In the genomic region with DNA sequence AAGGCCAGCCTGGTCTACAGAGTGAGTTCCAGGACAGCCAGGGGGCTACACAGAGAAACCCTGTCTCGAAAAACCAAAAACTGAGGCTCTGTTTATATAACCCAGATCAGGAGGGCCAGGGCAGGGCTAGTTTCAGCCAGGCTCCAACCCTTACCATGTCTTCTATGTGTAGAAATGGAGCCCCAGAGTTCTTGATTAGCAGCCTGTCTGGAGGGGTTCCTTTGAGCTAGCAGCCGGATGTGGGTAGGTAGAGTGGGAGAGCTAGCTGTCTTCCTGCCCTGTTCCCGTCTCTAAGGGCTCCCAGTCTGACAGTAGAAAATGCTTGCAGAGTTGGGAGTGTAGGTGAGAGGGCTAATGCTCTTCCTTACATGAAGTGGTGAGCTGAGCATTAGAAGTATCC, we compare ENCODE assay signal across 33 mouse cellular contexts. TPM values are rescaled to one million over a fixed set of nuclear protein-coding genes. Genes with fewer than 3 reads are reported as not detected.
DNase-seq lines count a peak whose midpoint lies in the region; ATAC-seq lines count a peak whose summit lies in the region.
"Had no signal": no experiment of that assay in that cellular context is flagged by ENCODE, and none has a peak within 500 bp of the region (broad histone marks: within the 10 kb centered on the region; RNA-seq: fewer than 3 reads in every experiment).

No protein-coding gene starts in this region.

- H3K4me1 ChIP-seq in lung, embryonic 15.5 days, result no peaks in the 10 kb centered on the region
- H3K4me1 ChIP-seq: hindbrain, embryonic 12.5 days; limb, embryonic 15.5 days; stomach, embryonic 15.5 days had no signal

- no peak for DNase-seq in lung, postnatal 10 days
- DNase-seq in CD4-positive helper T cell, adult 2 months (ENCODE audit: low read depth, low spot score), result peak; percentile 27
- DNase-seq in T-cell, adult 2 months (ENCODE audit: low spot score), result peak; percentile 51
- DNase-seq in thymus, postnatal 0 days (ENCODE audit: low spot score), result peak; percentile 60
- no peak for DNase-seq in adrenal gland, adult (ENCODE audit: inconsistent age in 2 of 2, low spot score in 1 of 2)
- DNase-seq in cerebellum, adult 9-11 months, result no peak
- DNase-seq: adrenal gland, postnatal 36 days; cerebellum, adult 11 months; cerebellum, postnatal 25 days; gastrocnemius, postnatal 10 days; heart, postnatal 14 days; kidney, adult 18-20 months; lung, embryonic 14.5 days; right cerebral cortex, postnatal 4 days had no signal

- H3K4me2 ChIP-seq in lung, embryonic 15.5 days, result no peak overlapping the region
- H3K4me2 ChIP-seq: heart, embryonic 13.5 days; hindbrain, embryonic 12.5 days; limb, embryonic 15.5 days; lung, embryonic 14.5 days; stomach, embryonic 15.5 days had no signal

- 48% methylated on average over 3 of the region's 3 CpGs for whole genome bisulfite sequencing in lung, embryonic 15.5 days

- H3K36me3 ChIP-seq in lung, embryonic 15.5 days, result no peaks in the 10 kb centered on the region
- H3K36me3 ChIP-seq: heart, embryonic 13.5 days; hindbrain, embryonic 12.5 days; limb, embryonic 15.5 days; stomach, embryonic 15.5 days had no signal

- no peak for ATAC-seq in lung, embryonic 15.5 days (ENCODE audit: borderline replicate concordance, extremely low read depth, low FRiP score, low TSS enrichment)
- no peak for ATAC-seq in erythroblast, adult 5-6 weeks (replicated peaks; ENCODE audit: low FRiP score, poor library complexity, severe bottlenecking)
- ATAC-seq: forebrain, embryonic 14.5 days; midbrain, embryonic 16.5 days had no signal

- H3K27me3 ChIP-seq in lung, embryonic 15.5 days, result no peaks in the 10 kb centered on the region
- H3K27me3 ChIP-seq: hindbrain, embryonic 12.5 days; stomach, embryonic 15.5 days had no signal

- H3K9me3 ChIP-seq in lung, embryonic 15.5 days, result no peaks in the 10 kb centered on the region
- H3K9me3 ChIP-seq: heart, embryonic 13.5 days; hindbrain, embryonic 12.5 days; limb, embryonic 15.5 days; stomach, embryonic 15.5 days had no signal

- H3K4me3 ChIP-seq in lung, embryonic 15.5 days, result no peak overlapping the region
- H3K4me3 ChIP-seq: heart, embryonic 13.5 days; hindbrain, embryonic 12.5 days; limb, embryonic 15.5 days; myocyte; stomach, embryonic 15.5 days had no signal

- no peak overlapping the region for H3K9ac ChIP-seq in lung, embryonic 15.5 days
- H3K9ac ChIP-seq: heart, embryonic 13.5 days; hindbrain, embryonic 12.5 days; limb, embryonic 15.5 days; liver, embryonic 14.5 days; lung, embryonic 14.5 days; stomach, embryonic 15.5 days had no signal

- peak overlapping the region; percentile 57; the same call in 1 of the 2 replicates for H3K27ac ChIP-seq in lung, embryonic 15.5 days
- H3K27ac ChIP-seq: heart, embryonic 13.5 days; hindbrain, embryonic 12.5 days; limb, embryonic 15.5 days; liver, embryonic 14.5 days; stomach, embryonic 15.5 days had no signal

RNA-seq across cellular contexts. Expression of a gene that starts 13.7 kb away (rescaled TPM):
- 22.7 and 25.9 TPM in 2 replicates for polyA plus RNA-seq in lung, embryonic 15.5 days (2015; fragmentation: Nextera tagmentation; extraction: Ambion mirVana)
- 94.7 and 98.5 TPM in 2 replicates for polyA plus RNA-seq in thymus, postnatal 0 days (2015; fragmentation: Nextera tagmentation; extraction: Ambion mirVana)
- 31.6 and 44.6 TPM in 2 replicates for total RNA-seq in erythroblast, adult 5-6 weeks (2015; ENCODE audit: low replicate concordance)
- 12.1 and 40.8 TPM in 2 replicates for total RNA-seq in erythroblast, adult 5-6 weeks (2017; ENCODE audit: low replicate concordance)

RNA-seq across cellular contexts. Expression of a gene that starts 16.4 kb away (rescaled TPM):
- not detected in 2 replicates for polyA plus RNA-seq in lung, embryonic 15.5 days (2015; fragmentation: Nextera tagmentation; extraction: Ambion mirVana)
- 0.37 and 1.1 TPM in 2 replicates for polyA plus RNA-seq in thymus, postnatal 0 days (2015; fragmentation: Nextera tagmentation; extraction: Ambion mirVana)
- not detected in 2 replicates for total RNA-seq in erythroblast, adult 5-6 weeks (2015; ENCODE audit: low replicate concordance)
- not detected in 2 replicates for total RNA-seq in erythroblast, adult 5-6 weeks (2017; ENCODE audit: low replicate concordance)
- total RNA-seq: granulocyte monocyte progenitor cell, adult 5-6 weeks; heart, postnatal 14 days; left cerebral cortex, adult 18-20 months; left cerebral cortex, postnatal 25 days; megakaryocyte-erythroid progenitor cell, adult 5-6 weeks had no signal
- polyA plus RNA-seq: embryonic facial prominence, embryonic 14.5 days; forebrain, embryonic 14.5 days; frontal cortex, adult 2 months; heart, embryonic 13.5 days; hindbrain, embryonic 12.5 days; kidney, embryonic 16.5 days; limb, embryonic 15.5 days; lung, embryonic 14.5 days; midbrain, embryonic 16.5 days; myocyte; neural tube, embryonic 14.5 days; stomach, embryonic 15.5 days had no signal

RNA-seq across cellular contexts. Expression of a gene that starts 20.6 kb away (rescaled TPM):
- 0.11 and 0.14 TPM in 2 replicates for polyA plus RNA-seq in lung, embryonic 15.5 days (2015; fragmentation: Nextera tagmentation; extraction: Ambion mirVana)
- 0.05 and 0.08 TPM in 2 replicates for polyA plus RNA-seq in thymus, postnatal 0 days (2015; fragmentation: Nextera tagmentation; extraction: Ambion mirVana)
- total RNA-seq in erythroblast, adult 5-6 weeks (2015; ENCODE audit: low replicate concordance), result not detected in 2 replicates
- total RNA-seq in erythroblast, adult 5-6 weeks (2017; ENCODE audit: low replicate concordance), result not detected in 2 replicates
- total RNA-seq: granulocyte monocyte progenitor cell, adult 5-6 weeks; heart, postnatal 14 days had no signal
- polyA plus RNA-seq: forebrain, embryonic 14.5 days; heart, embryonic 13.5 days; hindbrain, embryonic 12.5 days; lung, embryonic 14.5 days; myocyte; stomach, embryonic 15.5 days had no signal

RNA-seq across cellular contexts. Expression of a gene that starts 41.2 kb away (rescaled TPM):
- polyA plus RNA-seq in lung, embryonic 15.5 days (2015; fragmentation: Nextera tagmentation; extraction: Ambion mirVana), result 34.0 and 35.8 TPM in 2 replicates
- polyA plus RNA-seq in thymus, postnatal 0 days (2015; fragmentation: Nextera tagmentation; extraction: Ambion mirVana), result 38.2 and 39.4 TPM in 2 replicates
- total RNA-seq in erythroblast, adult 5-6 weeks (2015; ENCODE audit: low replicate concordance), result 2.9 and 3.3 TPM in 2 replicates
- total RNA-seq in erythroblast, adult 5-6 weeks (2017; ENCODE audit: low replicate concordance), result 1.5 and 6.7 TPM in 2 replicates

RNA-seq across cellular contexts. Expression of a gene that starts 46.6 kb away (rescaled TPM):
- polyA plus RNA-seq in lung, embryonic 15.5 days (2015; fragmentation: Nextera tagmentation; extraction: Ambion mirVana), result not detected in 2 replicates
- polyA plus RNA-seq in thymus, postnatal 0 days (2015; fragmentation: Nextera tagmentation; extraction: Ambion mirVana), result 0.16 TPM in 1 of 2 replicates, not detected in the other
- total RNA-seq in erythroblast, adult 5-6 weeks (2015; ENCODE audit: low replicate concordance), result not detected in 2 replicates
- total RNA-seq in erythroblast, adult 5-6 weeks (2017; ENCODE audit: low replicate concordance), result not detected in 2 replicates
- total RNA-seq: adrenal gland, adult 18-20 months; adrenal gland, postnatal 36 days; gastrocnemius, postnatal 10 days; granulocyte monocyte progenitor cell, adult 5-6 weeks; heart, postnatal 14 days; left cerebral cortex, adult 18-20 months; left cerebral cortex, postnatal 25 days; megakaryocyte-erythroid progenitor cell, adult 5-6 weeks had no signal
- polyA plus RNA-seq: embryonic facial prominence, embryonic 14.5 days; forebrain, embryonic 14.5 days; heart, embryonic 13.5 days; hindbrain, embryonic 12.5 days; kidney, embryonic 16.5 days; limb, embryonic 15.5 days; liver, embryonic 14.5 days; lung, embryonic 14.5 days; midbrain, embryonic 16.5 days; neural tube, embryonic 14.5 days; stomach, embryonic 15.5 days had no signal

Comparison
In these comparisons a context has a peak if more than half of its experiments do, and no peak if none do; other contexts are left out.
1. DNase-seq: peak in CD4-positive helper T cell, adult 2 months (single experiment), T-cell, adult 2 months (single experiment) and thymus, postnatal 0 days (single experiment); none in lung, postnatal 10 days (single experiment), adrenal gland, adult (0 of 2) and cerebellum, adult 9-11 months (single experiment).